Mouse (Mus musculus): ENCODE data around the gene Hhip. TPM values are rescaled to one million over a fixed set of nuclear protein-coding genes. Genes with fewer than 3 reads are reported as not detected.

Gene Hhip
- not detected for polyA plus RNA-seq (2017; shearing (Covaris generic))

GRCm38 (mm10) chr8:80057198-80058174 is at the start of gene Hhip:
Gene Hhip (minus strand): TSS chr8:80058006.

All from activated CD4-positive, CD25-positive, alpha-beta regulatory T cell (primary cell).